Mouse (Mus musculus): ENCODE results near the gene Ccdc9.

DNA sequence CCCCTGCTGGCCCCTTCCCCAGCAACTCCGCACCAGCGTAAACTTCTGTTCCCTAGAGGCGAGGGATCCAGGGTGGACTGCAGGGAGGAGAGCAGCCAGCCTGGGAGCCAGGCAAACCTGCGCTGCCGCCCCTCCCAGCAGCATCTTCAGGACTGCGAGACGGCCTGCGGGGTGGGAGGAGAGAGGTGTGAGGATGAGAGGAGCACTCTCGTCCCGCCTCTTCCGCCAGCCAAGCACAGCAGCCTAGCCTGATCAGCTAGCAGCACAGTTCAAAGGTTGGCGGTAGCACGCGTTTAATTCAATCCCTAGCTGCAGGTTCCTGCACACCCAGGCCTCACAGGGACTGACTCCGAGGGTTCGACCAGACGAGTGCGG is 12.8 kb downstream of the Ccdc9 start:
- TF ChIP-seq CTCF (conservative IDR thresholded peaks at IDR 0.05; ENCODE audit: insufficient read depth, insufficient read length, low read depth, low read length) (no peak), POLR2A (IDR thresholded peaks at IDR 0.05; ENCODE audit: low read depth, low read length) (no peak)
